8 mouse cellular contexts compared by ENCODE assay signal in the genomic region with DNA sequence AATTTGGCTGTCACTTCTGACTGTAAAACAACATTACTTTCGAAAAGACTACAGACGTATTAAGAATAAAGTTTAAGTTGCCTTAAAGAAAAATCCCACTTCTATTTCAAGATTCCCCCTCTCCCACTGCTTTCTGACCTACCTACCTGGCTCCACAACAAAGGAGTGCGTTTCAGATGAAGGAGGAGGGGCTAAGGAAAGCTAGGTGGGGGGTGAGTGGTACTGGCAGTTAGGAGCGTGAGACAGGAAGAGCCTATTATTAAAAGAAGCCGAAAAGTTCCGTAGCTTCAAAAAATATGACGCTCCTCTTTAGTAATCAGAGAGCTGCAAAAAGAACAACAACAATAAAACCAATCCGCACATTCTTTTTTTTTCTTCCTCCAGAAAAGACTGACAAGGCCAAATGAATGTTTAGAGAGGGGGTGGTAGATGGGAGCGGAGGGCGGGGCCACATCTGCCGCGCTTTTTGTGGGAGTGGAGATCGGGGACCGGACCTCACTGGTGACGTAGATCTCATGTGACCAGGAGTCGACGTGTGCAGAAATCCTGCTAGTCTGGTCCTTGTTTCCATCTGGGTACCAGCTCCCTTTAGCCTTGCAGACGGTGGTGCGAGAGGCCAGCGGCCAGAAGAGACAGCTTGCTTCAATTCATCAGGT. TPM values are rescaled to one million over a fixed set of nuclear protein-coding genes. Genes with fewer than 3 reads are reported as not detected.
DNase-seq lines count a peak whose midpoint lies in the region; ATAC-seq and TF ChIP-seq lines count a peak whose summit lies in the region.

Tceal9 (plus strand) TSS at position 506 of the 656 bp plus-strand sequence.

- POLR2A ChIA-PET in Patski (lab: Charles Lee) = interaction anchor here (0.6 to 0.9 kb wide), 2 partner anchors 60 to 70 kb away, joined by 3 to 5 read pairs; no protein-coding TSS in a partner anchor

- H3K36me3 ChIP-seq in hindbrain, embryonic 15.5 days = no peaks in the 10 kb centered on the region

- WGBS in hindbrain, embryonic 15.5 days = 23% methylated on average over 20 of the region's 20 CpGs

- ATAC-seq in Patski = peak; percentile 79
- peak; percentile 97 for ATAC-seq in hindbrain, embryonic 15.5 days (ENCODE audit: low FRiP score, low read depth)

- H3K9me3 ChIP-seq in hindbrain, embryonic 15.5 days = no peaks in the 10 kb centered on the region

- peak; percentile 6 for DNase-seq in Patski (ENCODE audit: low read depth, low spot score)
- DNase-seq in cerebellum, postnatal 25 days = peak; percentile 71 to 80
- DNase-seq in frontal cortex, postnatal 36 days (ENCODE audit: low spot score in 2 of 2) = peak; percentile 51 to 70
- DNase-seq in left cerebral cortex, adult 11 months (ENCODE audit: low spot score) = peak; percentile 46
- DNase-seq in lung, postnatal 4 days = peak; percentile 79 to 86
- peak; percentile 47 for DNase-seq in retina, postnatal 7 days (ENCODE audit: low read depth, low spot score)
- peak; percentile 35 for DNase-seq in urinary bladder, adult 2 months (ENCODE audit: low spot score)

- H3K4me3 ChIP-seq in hindbrain, embryonic 15.5 days = peak within 1 kb of the TSS; percentile 59

- TF ChIP-seq CTCF in Patski (IDR thresholded peaks at IDR 0.05) = no peak

- H3K27me3 ChIP-seq in Patski = peaks cover 3% of the 10 kb centered on the region
- no peaks in the 10 kb centered on the region for H3K27me3 ChIP-seq in hindbrain, embryonic 15.5 days

- CTCF ChIA-PET in Patski (lab: Charles Lee) = no interaction called here

- no peaks in the 10 kb centered on the region for H3K4me1 ChIP-seq in hindbrain, embryonic 15.5 days (replicated peaks)

- peak within 1 kb of the TSS; percentile 62 for H3K9ac ChIP-seq in hindbrain, embryonic 15.5 days

- H3K27ac ChIP-seq in hindbrain, embryonic 15.5 days (replicated peaks) = peak within 1 kb of the TSS; percentile 86

- in situ Hi-C loops in Patski (cut with MboI; ENCODE audit: low pct_unique_long_range_greater_than_20kb) = no loop called here

- H3K4me2 ChIP-seq in hindbrain, embryonic 15.5 days = peak within 1 kb of the TSS; percentile 53

RNA-seq across cellular contexts. Expression of gene Tceal9, which starts in this region (rescaled TPM):
- 401 TPM for polyA plus RNA-seq in Patski (2021)
- 236 and 251 TPM in 2 replicates for polyA plus RNA-seq in hindbrain, embryonic 15.5 days (2015; fragmentation: Nextera tagmentation; extraction: Ambion mirVana)
- polyA plus RNA-seq in urinary bladder, adult 2 months (2012; rRNA removed) = 165 TPM in 2 replicates

Comparison
In these comparisons a context has a peak if more than half of its experiments do, and no peak if none do; other contexts are left out.
1. Peak in every context shown above with its lines: DNase-seq, ATAC-seq, H3K4me3 ChIP-seq and H3K27ac ChIP-seq.
2. DNase-seq: peak in every context shown above with its lines; median percentile 82 in lung, postnatal 4 days; 76 in cerebellum, postnatal 25 days; 60 in frontal cortex, postnatal 36 days; 47 in retina, postnatal 7 days; 46 in left cerebral cortex, adult 11 months; 35 in urinary bladder, adult 2 months; 6 in Patski.